Mouse (Mus musculus) cortical plate, adult 2 months (tissue): ENCODE measurements at regions not wholly inside any gene's neighbourhood (a gene's known extent, or its start where the extent isn't known, plus 50 kb on each side); places are given as distances from the start of the nearest gene placed in this dataset.

Experiments
- CTCF ChIP-seq: fragments of 200-500 bp; IDR thresholded peaks from 2 replicates; pipeline ENCODE4 v1.5.1; 2011; ENCODE audit warnings: mild to moderate bottlenecking, control low read depth, low read length; ENCODE audit not compliant: insufficient read depth; ENCODE audit errors: extremely low read depth
- POLR2A ChIP-seq: fragments of 200-500 bp; IDR thresholded peaks from 2 replicates; pipeline ENCODE4 v1.6.1; 2011; ENCODE audit warnings: mild to moderate bottlenecking, low read length, control low read depth; ENCODE audit not compliant: insufficient read depth; ENCODE audit errors: extremely low read depth

GRCm38 (mm10) chr3:143264132-143264531 is 382.3 kb upstream of the Pkn2 start:
- TF ChIP-seq POLR2A (no peak), CTCF (no peak)
